Mouse (Mus musculus) layer of hippocampus, postnatal 10 days (tissue): ENCODE results near the gene Msrb2. TPM values are rescaled to one million over a fixed set of nuclear protein-coding genes. Genes with fewer than 3 reads are reported as not detected.

ENCODE experiments used
- DNase-seq, 2 experiments: peaks; one replicate each; pipeline ENCODE4 v3.0.0; 2021; ENCODE audit warnings: low spot score in 2 of 2
- total RNA-seq, 2 experiments: library from RNA; stranded (reverse); gene quantifications; 2 replicates each; pipeline ENCODE4 v1.2.3; 2021

Msrb2 gene
- total RNA-seq, 2 experiments from 2014 or later = 17.4 to 19.4 TPM

DNA sequence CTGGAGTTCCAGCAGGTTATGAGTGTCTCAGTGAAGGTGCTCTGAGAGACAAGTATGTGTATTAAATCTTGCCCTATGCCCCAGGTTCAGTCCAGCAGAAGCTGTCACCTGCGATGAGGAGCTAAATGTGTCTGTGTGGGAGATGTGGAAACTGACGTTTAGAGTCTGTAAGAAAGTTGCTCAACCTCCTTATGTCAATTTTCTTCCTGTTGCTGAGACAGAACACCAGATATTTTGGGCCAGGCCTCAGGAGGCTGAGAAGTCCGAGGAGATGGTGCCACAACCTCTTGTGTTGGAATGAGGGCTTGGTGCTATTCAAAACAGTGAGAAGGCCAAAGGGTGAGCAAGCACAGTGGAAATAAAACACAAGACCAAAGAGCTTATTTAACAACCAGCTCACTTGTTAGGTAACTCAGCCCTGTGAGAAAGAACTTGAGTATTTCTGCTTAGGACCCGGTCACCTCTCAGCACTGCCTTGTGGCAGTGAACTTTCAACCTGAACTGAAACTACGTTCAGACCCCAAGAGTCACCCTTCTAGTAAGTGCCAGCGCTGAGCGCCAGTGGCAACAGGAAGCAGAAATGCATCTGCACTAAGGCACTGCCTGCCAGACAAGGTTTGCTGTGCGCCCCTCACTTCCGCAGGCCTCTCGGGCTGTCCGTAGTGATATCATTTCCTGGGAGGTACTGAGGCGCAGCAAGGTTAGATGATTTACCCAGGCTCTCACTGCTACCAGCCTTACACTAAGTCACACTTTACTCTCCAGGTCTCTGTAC, 17.3 kb downstream of the Msrb2 start:
- no peak for DNase-seq

DNA sequence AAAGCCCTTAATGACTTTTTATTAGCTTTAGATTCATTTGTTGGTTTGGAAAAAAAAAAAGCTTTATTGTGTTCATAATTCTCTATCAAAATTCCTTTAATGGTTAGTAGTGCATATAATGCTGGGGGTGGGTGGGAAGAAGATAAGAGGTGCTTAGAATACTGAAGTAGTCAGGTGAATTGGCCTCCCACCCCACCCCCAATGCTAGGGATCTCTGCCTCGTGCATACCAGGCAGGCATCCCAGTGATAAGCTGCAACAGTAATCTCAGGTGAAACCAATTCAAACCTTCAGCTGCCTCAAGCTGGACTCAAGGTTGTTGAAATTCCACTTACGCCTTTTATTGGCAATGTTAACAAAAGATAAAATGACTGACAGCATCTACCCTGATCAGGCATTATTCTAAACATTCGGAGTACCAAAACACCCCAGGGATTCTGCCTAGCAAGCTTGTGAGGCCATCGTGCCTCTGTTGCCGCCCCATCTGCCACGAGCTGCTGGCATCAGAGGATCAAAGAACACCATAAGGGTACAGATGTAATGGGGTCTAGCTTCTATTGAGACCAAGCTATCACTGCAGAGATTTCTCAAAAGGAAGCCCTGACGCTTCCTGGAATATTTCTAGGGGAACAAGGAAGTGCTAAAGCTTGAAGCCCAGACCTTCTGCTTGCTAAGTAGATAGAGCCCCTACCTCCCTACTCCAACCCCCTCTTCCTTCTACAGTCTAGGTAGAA, 19.3 kb downstream of the Msrb2 start:
- no peak for DNase-seq

DNA sequence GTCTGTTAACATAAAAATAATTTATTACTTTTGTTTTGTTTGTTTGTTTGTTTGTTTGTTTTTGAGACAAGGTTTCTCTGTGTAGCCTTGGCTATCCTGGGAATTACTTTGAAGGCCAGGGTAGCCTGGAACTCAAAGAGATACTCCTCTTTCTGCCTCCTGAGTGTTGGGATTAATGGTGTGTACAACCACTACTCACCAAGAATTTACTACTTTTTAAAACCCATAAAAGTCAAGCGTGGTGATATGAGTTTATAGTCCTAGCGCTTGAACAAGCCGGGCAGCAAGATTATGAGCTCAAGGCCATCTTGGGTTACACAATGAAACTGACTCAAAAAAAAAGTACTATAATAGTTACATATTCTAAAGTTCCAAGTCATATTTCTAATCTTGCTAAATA, 20.4 kb downstream of the Msrb2 start:
- DNase-seq = no peak

DNA sequence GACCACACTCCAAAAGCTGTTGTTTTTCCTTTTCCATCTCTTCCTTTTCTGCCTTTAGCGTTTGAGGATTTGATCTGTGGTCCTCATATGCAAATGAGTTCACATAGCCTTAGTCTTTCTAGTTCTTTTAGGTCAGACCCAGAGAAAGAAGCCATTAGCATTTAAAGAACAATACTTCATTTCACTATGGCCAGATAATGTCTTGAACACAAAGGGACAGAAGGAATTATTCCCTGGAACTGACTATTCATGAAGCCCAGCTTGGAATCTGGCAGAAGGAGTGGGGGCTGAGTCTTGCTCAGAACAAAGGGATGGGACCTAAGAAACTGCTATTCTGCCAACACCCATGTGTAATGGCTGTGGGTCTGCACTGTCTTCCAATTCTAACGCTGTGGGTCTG, 21.6 kb downstream of the Msrb2 start:
- no peak for DNase-seq

DNA sequence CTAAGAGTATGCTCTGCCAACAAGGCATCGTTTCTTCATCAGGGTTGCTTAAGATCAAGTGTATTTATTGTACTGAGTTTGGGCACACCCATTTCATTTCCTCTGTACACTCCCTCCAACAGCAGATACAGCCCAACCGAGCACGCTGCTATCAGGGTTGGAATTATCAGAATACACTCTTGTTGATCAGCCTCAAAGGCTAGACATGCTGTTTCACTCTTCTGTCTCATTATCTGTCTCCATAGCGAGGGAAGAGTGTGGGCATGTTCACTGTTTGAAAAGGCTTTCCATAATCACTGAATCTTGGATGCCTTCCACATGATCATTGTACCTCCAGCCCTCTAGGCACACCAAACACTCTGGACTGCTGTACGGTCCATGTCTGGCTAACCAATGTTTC, 34.2 kb downstream of the Msrb2 start:
- no peak for DNase-seq

DNA sequence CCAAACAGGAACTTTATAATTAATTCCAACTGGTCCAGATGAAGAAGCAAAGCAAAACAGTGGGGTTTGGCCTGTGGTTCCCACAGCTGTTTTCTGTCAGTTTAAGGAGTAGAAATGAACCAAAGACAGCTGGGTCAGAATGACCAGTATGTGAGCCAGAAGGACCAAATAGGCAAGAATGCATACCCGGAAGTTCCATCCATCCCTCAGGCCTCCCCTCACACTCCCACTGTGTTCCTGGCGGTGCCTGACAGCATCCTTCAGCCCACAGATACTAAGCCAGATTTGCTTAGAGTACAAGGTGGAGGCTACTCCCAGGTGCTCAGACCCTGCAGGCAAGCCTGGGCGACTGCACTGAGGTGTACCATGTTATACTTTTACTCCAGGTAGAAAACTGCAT, 35.3 kb downstream of the Msrb2 start:
- no peak for DNase-seq

DNA sequence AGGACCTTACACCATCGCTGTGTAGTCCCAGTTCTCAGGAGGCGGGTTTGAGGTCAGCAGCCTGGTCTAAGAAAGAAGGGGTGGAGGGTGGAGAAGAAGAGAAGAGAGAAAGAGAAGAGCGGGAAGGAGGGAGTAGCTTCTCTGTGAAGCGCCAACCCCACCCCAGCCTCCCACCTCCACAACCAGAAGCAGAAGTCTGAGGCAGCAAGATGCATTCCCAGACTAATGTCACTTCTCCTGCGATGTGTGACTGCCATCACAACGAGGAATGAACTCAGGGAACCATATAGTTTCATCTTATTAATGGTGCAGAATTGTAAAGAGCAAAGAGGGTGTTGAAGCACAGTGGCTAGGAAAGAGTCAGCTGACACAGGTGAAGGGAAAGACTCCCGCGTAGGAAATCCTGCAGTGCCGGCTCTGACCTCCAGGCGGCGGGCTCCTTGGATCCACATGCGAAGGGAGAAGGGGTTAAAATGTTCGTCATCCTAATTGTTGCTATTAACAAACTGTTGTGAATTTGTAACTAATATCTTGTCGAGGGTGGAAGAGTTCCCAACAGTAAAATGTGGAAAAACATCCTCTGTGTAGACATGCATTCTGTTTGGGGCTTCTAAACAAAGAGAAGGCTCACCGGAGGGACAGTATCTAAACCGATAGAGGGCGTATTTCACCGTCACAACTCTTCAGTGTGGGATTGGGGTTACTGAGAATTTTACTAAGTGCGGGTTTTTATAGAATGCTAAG, 43.2 kb downstream of the Msrb2 start:
- DNase-seq = peak; percentile 83 to 86

DNA sequence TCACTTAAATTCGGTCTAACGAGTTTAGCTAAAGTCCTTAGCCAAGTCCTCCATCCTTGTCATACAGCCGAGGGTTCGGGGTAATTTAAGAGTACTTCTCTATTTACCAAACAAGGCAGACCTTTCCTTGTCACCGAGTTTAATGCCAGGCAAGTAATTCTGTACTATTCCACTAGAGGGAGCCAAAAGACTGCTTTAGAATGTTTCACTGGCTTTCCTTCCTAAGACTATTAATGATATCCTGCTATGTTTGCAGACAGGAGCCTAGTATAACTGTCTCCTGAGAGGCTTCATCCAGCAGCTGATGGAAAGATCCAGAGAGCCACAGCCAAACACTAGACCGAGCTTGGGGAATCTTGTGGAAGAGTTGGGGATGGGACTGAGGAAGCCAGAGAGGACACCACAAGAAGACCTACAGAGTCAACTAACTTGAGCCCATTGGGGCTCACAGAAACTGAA, 43.9 kb downstream of the Msrb2 start:
- DNase-seq = peak; percentile 31 to 52

DNA sequence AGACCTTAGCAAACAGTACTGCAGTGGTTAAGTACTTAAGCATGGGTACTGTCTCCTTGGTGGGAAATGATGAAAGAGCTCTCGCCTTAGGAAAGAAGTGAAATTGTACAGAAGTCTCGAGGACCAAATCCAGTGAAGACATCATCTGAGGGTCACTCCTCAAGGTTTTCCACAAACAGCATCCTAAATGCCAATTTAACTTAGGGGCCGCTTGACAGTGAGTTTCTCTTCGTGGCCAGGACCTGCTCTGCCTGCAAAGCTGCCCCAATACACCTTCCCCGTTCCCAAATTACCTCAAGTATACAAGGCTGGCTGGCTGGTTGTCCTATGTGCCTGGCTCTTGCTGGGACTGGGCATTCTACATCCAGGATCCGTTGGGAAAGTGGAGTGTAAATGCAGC, 44.8 kb downstream of the Msrb2 start:
- no peak for DNase-seq

DNA sequence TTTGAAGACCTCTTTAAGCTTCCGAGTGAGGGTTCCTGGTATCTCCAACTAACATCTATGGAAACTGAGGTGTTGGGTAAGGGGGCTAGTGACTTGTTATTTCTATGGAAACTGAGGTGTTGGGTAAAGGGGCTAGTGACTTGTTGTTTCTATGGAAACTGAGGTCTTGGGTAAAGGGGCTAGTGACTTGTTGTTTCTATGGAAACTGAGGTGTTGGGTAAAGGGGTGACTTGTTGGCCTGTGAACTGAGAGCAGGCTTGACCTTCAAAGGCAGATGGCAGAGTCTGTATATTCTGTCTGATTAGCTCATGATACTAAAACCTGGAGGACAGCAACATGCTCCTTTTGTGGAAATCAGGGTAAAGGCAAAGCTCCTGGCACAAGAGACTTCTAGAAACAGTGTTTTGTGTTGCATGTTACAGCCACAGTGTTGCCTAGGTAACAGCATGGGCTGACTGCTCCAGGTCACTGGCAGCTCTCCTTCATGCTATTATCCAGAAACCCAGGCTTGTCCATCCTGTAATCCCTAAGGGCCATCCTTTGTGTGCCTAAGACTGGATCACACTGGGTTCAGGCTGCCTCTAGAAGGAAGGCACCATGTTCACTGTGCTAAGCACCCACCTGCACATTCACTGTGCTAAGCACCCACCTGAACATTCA, 48.6 kb downstream of the Msrb2 start:
- no peak for DNase-seq

DNA sequence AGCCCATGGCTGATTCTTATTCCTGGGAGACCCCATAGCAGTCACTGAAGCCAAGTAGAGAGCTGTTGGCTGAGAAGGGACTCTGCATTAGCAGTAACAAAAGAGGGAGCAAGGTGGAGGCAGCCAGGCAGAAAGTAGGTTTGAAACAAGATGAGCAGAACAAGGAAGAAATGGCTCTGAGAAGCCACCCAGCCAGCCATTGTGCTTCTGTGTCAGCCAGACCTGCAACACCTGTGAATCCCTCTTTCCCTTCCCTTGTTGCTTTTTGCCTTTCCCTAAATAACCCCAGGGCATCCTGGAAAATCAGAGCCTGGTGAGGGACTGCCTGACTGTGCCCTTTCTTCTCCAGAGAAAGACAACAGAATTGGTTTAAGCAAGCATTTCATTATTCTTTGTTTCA, 51.0 kb downstream of the Msrb2 start:
- no peak for DNase-seq

DNA sequence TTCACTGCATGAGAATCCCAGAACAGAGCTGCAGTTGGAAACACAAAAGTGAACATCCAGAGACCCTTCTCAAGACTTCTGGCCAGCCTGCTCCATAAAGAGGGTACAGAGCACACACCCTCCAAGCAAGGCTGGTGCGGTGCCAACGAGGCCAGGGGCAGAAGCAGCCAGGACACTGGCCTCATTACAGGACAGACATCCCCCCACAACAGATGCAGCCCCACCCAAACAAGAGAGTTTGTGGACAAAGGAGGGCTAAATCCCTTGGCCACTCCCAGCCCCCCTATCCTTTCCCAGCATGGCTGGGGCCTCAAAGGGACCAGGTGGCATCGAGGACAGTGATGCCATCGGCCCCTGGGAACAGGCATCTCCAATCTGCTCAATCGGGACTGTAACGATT, 51.8 kb downstream of the Msrb2 start:
- no peak for DNase-seq

DNA sequence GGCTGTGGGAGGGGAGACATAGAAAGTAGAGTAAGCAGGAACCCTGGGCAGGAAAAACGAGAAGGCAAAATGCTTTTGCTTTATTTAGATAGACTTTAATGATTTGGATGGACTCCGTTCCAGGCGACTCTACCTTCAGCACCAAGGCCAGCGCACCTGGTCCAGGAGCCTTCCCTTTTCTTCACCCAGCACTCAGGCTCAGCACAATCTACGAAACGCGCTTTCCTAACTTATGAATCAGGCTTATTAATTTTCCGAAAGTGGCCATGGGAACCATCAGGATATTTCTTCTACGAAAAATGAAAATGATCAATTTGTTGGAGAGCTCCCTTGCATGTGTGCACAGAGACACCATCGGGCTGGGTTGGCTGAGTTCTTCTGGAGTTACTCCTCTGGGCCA, 57.8 kb downstream of the Msrb2 start:
- DNase-seq = no peak

DNA sequence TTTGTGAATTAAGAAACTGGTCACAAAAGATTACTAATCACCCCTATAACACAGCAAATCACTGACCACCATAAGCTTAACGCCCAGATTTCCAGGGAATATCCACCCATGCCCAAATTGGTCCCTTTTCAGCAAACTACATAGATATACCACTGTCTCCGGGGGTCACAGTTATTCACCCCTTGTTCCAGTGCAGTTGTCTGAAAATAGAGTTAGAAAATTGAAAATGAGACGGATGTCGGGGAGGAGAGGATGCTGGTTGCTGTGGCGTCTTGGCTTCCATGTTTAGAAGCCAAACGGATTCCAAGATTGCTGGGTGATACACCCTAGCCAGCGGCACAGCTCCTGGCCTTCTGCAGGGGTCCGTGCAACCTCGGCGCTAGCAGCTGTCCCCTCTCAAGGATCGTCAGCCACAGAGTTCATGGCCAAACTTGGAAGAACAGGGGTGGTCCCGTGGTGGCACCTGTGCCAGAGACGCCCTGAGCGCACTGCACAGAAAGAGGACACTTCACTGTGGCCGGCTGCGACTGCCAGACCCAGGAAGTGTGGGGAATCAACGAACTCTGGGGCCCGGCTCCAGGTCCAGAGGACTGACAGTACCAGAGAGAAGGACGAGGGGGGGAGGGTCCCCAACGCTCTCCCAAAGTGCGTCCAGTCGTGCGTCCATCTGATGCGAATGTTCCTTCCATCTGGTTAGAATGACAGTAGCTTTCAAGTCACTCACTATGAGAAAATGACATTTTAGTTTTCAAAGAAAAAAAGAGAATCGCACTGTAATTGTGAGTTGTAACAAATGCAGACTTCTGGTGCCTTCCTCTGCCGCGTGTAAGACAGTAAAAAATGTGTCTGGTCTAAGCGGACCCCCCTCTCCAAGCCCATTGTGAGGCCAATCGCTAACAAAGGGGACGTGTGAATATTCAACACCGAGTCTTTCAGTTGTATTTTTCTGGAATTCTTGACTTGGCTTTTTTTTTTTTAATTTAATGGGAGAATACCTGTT, 58.8 kb downstream of the Msrb2 start:
- no peak for DNase-seq

DNA sequence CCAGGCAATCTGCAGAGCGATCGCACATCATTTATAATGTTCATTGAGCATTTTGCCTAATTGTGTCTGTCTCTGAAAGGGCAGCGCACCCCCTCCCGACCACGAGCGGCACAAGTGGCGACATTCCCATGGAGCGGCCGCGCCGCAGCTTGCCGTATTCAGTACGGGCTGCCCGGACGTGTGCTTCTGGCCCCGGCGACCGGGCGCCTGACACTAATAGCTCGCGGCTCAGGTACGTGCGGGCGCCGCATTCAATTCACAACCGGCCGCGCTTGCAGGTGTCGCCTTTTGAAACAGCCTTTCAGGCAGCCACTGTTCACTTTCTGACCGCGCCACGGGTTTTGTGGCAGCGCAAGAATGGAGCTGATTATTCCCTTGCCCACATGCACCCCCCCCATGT, 59.5 kb downstream of the Msrb2 start:
- DNase-seq = no peak

DNA sequence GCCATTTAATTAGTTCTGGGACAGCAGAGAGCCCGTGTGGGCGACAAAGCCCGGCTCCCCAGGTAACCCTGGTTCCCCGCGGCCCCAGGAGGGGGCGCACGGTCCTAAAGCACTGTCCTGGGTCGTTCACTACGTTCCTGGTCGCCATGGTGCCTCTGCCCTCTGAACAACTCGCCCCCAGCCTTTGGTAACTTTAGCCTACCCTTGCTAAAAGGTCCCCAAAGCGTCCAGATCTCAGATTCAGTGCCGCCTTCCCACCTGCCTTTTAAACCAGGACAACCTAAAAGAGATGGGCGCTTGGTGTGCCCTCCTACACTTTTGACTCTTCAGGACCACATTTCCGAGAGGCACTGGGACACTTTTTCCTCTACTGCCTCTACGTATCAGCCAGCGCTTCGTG, 59.9 kb downstream of the Msrb2 start:
- no peak for DNase-seq

DNA sequence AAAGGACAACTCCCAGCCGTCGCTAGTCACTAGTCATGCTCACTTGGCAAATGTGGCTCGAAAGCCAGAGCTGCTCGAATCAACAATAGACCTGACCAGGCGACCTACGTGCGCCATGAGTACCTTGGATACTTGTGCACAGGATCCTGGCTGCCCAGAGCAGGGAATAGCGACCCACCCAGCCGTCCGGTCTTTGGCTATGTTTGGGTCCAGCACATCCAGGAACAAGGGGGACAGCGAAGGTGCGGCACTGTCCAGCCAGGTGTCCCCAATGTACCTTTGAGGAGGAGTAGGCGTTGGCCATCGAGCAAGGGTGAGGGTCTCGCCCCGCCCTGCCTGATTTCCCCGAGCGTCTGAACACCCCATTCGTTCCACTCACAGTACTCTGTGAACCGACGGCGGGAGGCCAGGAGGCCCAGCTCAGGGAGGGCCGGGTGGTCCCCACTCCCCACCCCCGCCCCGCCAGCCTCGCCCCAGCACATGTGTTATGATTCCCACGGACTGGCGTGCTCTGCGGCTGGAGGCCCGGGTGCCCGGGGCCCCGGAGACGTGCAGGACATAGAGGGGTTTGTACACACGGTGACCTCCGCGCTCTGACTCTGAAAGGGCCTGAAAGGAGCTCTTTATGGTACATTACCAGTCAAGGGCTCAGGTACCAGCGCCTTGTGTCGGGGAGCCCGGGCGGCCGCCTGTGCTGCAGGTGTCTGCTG, 60.5 kb downstream of the Msrb2 start:
- no peak for DNase-seq

DNA sequence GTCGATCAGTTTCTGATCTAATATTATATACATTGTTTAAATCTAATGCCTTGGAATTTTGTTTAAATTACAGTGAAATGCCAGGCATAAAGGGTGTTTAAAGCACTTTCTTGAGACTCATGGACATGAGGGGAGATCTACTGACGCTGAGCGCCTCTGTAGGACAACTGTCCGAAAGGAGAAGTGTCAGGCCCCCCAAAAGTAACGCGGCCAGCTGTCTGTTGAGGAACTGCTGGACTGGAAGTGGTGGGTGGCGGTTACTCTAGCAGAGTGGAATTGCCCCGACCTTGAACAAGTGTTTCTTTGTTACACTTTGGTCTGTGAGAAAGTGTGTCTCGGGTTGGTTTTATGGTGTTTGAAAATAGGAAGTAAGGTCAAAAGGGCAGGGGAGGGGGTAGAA, 73.1 kb downstream of the Msrb2 start:
- no peak for DNase-seq
